Mouse (Mus musculus): Measurements from ENCODE around the gene Rab40c.

- TF ChIP-seq CTCF (IDR thresholded peaks at IDR 0.05; ENCODE audit: low read depth), result no peak
- no peak for TF ChIP-seq EP300 (IDR thresholded peaks at IDR 0.05; ENCODE audit: low read depth)
These were observed 85.4 kb downstream of the Rab40c start for GRCm38 (mm10) chr17:25833961-25834594.

Data from heart, postnatal 0 days (tissue).